Mouse (Mus musculus) limb, embryonic 14.5 days (tissue): ENCODE results near the gene Mmp15. TPM values are rescaled to one million over a fixed set of nuclear protein-coding genes. Genes with fewer than 3 reads are reported as not detected.
A peak's percentile ranks its signal among the peaks of the same experiment; 100 is the strongest.

Experiments used
- ATAC-seq: fragments of 200-750 bp; cut with Nextera tagmentation; 2 replicates; pipeline ENCODE4 v1.8.0; 2017; ENCODE audit warnings: low read depth, moderate number of reproducible peaks, moderate TSS enrichment; ENCODE audit not compliant: low FRiP score
- DNase-seq: peaks from one replicate; pipeline ENCODE4 v3.0.0-alpha.2; 2015; ENCODE audit warnings: low spot score
- H3K27ac ChIP-seq: fragments of 300-500 bp; sonication (generic); replicated peaks from 2 replicates; pipeline ENCODE4 v1.5.1; 2014; ENCODE audit warnings: low read depth, mild to moderate bottlenecking, low read length, moderate library complexity, mixed read lengths
- H3K27me3 ChIP-seq: fragments of 300-500 bp; sonication (generic); 2 replicates; pipeline ENCODE4 v1.6.1; 2014; ENCODE audit warnings: low read length, mixed read lengths; ENCODE audit not compliant: control insufficient read depth, insufficient read depth
- H3K36me3 ChIP-seq: fragments of 300-500 bp; sonication (generic); 2 replicates; pipeline ENCODE4 v1.6.1; 2014; ENCODE audit warnings: mild to moderate bottlenecking, low read length, moderate library complexity, mixed read lengths; ENCODE audit not compliant: control insufficient read depth, insufficient read depth
- H3K4me1 ChIP-seq: fragments of 300-500 bp; sonication (generic); 2 replicates; pipeline ENCODE4 v1.6.1; 2014; ENCODE audit warnings: antibody characterized with exemption, low read length, mixed read lengths; ENCODE audit not compliant: control insufficient read depth, insufficient read depth
- H3K4me2 ChIP-seq: fragments of 300-500 bp; sonication (generic); replicated peaks from 2 replicates; pipeline ENCODE4 v1.6.1; 2014; ENCODE audit warnings: low read depth, mild to moderate bottlenecking, low read length, moderate library complexity; ENCODE audit not compliant: severe bottlenecking
- H3K4me3 ChIP-seq: fragments of 300-500 bp; sonication (generic); replicated peaks from 2 replicates; pipeline ENCODE4 v1.5.1; 2014; ENCODE audit warnings: low read length
- H3K9ac ChIP-seq: fragments of 300-500 bp; sonication (generic); 2 replicates; pipeline ENCODE4 v1.6.1; 2014; ENCODE audit warnings: mild to moderate bottlenecking, low read depth, low read length, moderate library complexity; ENCODE audit not compliant: severe bottlenecking
- H3K9me3 ChIP-seq: fragments of 300-500 bp; sonication (generic); 2 replicates; pipeline ENCODE4 v1.6.1; 2016; ENCODE audit warnings: low read length; ENCODE audit not compliant: control insufficient read depth
- POLR2A ChIP-seq: fragments of 200-500 bp; IDR thresholded peaks from 2 replicates; pipeline ENCODE4 v1.8.0; 2012; ENCODE audit warnings: inconsistent platforms, mild to moderate bottlenecking, moderate library complexity, borderline replicate concordance; ENCODE audit not compliant: insufficient read depth, insufficient read length; ENCODE audit errors: extremely low read depth
- WGBS: fragments of 180-500 bp; shearing (Covaris S2); extraction: QIAGEN DNeasy Blood & Tissue Kit; methylation state at CpG from one replicate; pipeline ENCODE4 v1.1.7; 2014; 5-methylcytosine and 5-hydroxymethylcytosine counted together
- polyA plus RNA-seq, 2 experiments: library from polyadenylated mRNA; depleted of rRNA in 1 of 2; stranded (reverse) in 1 of 2; unstranded in 1 of 2; fragments of >200 nt; fragmentation: Nextera tagmentation in 1 of 2; extraction: Ambion mirVana in 1 of 2; gene quantifications; 2 replicates each; pipeline versions ENCODE4 v1.2.1 to v1.2.3; 2012 to 2014

Gene Mmp15
- polyA plus RNA-seq, 2 experiments = 10.5 to 12.6 TPM

GRCm38 (mm10) chr8:95373389-95374002, 21.4 kb downstream of the Mmp15 start:
- H3K4me2 ChIP-seq = no peak overlapping the region
- TF ChIP-seq POLR2A = no peak
- ATAC-seq = no peak
- no peak overlapping the region for H3K4me3 ChIP-seq
- DNase-seq = no peak
- H3K9me3 ChIP-seq = no peaks in the 10 kb centered on the region
- peaks cover 15% of the 10 kb centered on the region for H3K4me1 ChIP-seq
- no peak overlapping the region for H3K27ac ChIP-seq
- 75% methylated on average over 12 of the region's 12 CpGs for WGBS
- no peaks in the 10 kb centered on the region for H3K27me3 ChIP-seq
- no peak overlapping the region for H3K9ac ChIP-seq
- H3K36me3 ChIP-seq = peaks cover 14% of the 10 kb centered on the region; the same call in 1 of the 2 replicates

GRCm38 (mm10) chr8:95374429-95374828, 22.4 kb downstream of the Mmp15 start:
- H3K4me2 ChIP-seq = no peak overlapping the region
- no peaks in the 10 kb centered on the region for H3K27me3 ChIP-seq
- no peaks in the 10 kb centered on the region for H3K9me3 ChIP-seq
- 81% methylated on average over 3 of the region's 3 CpGs for WGBS
- no peak overlapping the region for H3K27ac ChIP-seq
- DNase-seq (no peak), ATAC-seq (no peak)
- peaks cover 14% of the 10 kb centered on the region; the same call in 1 of the 2 replicates for H3K36me3 ChIP-seq
- H3K4me1 ChIP-seq = peaks cover 15% of the 10 kb centered on the region
- H3K9ac ChIP-seq = no peak overlapping the region
- no peak overlapping the region for H3K4me3 ChIP-seq
- no peak for TF ChIP-seq POLR2A

GRCm38 (mm10) chr8:95375374-95375930, 23.4 kb downstream of the Mmp15 start:
- DNase-seq (no peak), ATAC-seq (no peak)
- no peak overlapping the region for H3K9ac ChIP-seq
- TF ChIP-seq POLR2A = no peak
- no peaks in the 10 kb centered on the region for H3K27me3 ChIP-seq
- H3K36me3 ChIP-seq = peaks cover 14% of the 10 kb centered on the region; the same call in 1 of the 2 replicates
- no peak overlapping the region for H3K27ac ChIP-seq
- H3K4me2 ChIP-seq = no peak overlapping the region
- WGBS = 84% methylated on average over 7 of the region's 7 CpGs
- H3K9me3 ChIP-seq = no peaks in the 10 kb centered on the region
- H3K4me3 ChIP-seq = no peak overlapping the region
- H3K4me1 ChIP-seq = peaks cover 8% of the 10 kb centered on the region; the same call in 1 of the 2 replicates

- no peak for TF ChIP-seq POLR2A
- no peak for DNase-seq
- ATAC-seq = peak; percentile 47
- Histone ChIP-seq H3K4me2 (no peak overlapping the region), H3K36me3 (peaks cover 8% of the 10 kb centered on the region; the same call in 1 of the 2 replicates), H3K27me3 (no peaks in the 10 kb centered on the region), H3K27ac (no peak overlapping the region), H3K9ac (no peak overlapping the region), H3K9me3 (no peaks in the 10 kb centered on the region), H3K4me1 (peaks cover 8% of the 10 kb centered on the region; the same call in 1 of the 2 replicates), H3K4me3 (no peak overlapping the region)
- WGBS = 79% methylated on average over 12 of the region's 12 CpGs
These were observed 24.4 kb downstream of the Mmp15 start for GRCm38 (mm10) chr8:95376309-95376999.

- ATAC-seq (no peak), DNase-seq (no peak)
- Histone ChIP-seq H3K27ac (no peak overlapping the region), H3K36me3 (0 out of 2 replicates have a peak, but pooled peaks cover 4% of the 10 kb centered on the region), H3K9ac (no peak overlapping the region), H3K9me3 (no peaks in the 10 kb centered on the region), H3K27me3 (no peaks in the 10 kb centered on the region), H3K4me3 (no peak overlapping the region), H3K4me1 (peaks cover 8% of the 10 kb centered on the region; the same call in 1 of the 2 replicates), H3K4me2 (no peak overlapping the region)
- no peak for TF ChIP-seq POLR2A
- 78% methylated on average over 4 of the region's 4 CpGs for WGBS
These were observed 25.0 kb downstream of the Mmp15 start for GRCm38 (mm10) chr8:95377101-95377500.
